Mouse (Mus musculus) thymus, adult 2 months (tissue): ENCODE data around the gene Mrm2. TPM values are rescaled to one million over a fixed set of nuclear protein-coding genes. Genes with fewer than 3 reads are reported as not detected.

Source experiments
- DNase-seq: peaks from one replicate; pipeline ENCODE4 v3.0.0; 2021
- H3K27ac ChIP-seq: fragments of 200-500 bp; 2 replicates; pipeline ENCODE4 v1.5.1; 2012; ENCODE audit warnings: low read length, control low read depth; ENCODE audit not compliant: control insufficient read depth, insufficient read depth
- H3K27me3 ChIP-seq: fragments of 200-500 bp; 2 replicates; pipeline ENCODE4 v1.6.1; 2012; ENCODE audit warnings: mild to moderate bottlenecking, low read length, moderate library complexity, mixed read lengths; ENCODE audit not compliant: control insufficient read depth, insufficient read depth
- H3K36me3 ChIP-seq: fragments of 200-500 bp; 2 replicates; pipeline ENCODE4 v1.6.1; 2012; ENCODE audit warnings: mild to moderate bottlenecking, low read length, moderate library complexity; ENCODE audit not compliant: control insufficient read depth, insufficient read depth
- H3K4me1 ChIP-seq: fragments of 200-500 bp; replicated peaks from 2 replicates; pipeline ENCODE4 v1.6.1; 2012; ENCODE audit warnings: low read length; ENCODE audit not compliant: control insufficient read depth, insufficient read depth
- H3K4me3 ChIP-seq: fragments of 200-500 bp; 2 replicates; pipeline ENCODE4 v1.5.1; 2012; ENCODE audit warnings: mild to moderate bottlenecking, low read length, control low read depth, moderate library complexity; ENCODE audit not compliant: control insufficient read depth, insufficient read depth
- CTCF ChIP-seq: fragments of 200-500 bp; IDR thresholded peaks from 2 replicates; pipeline ENCODE4 v1.5.1; 2012; ENCODE audit warnings: mild to moderate bottlenecking, control low read depth, low read length, moderate library complexity, borderline replicate concordance; ENCODE audit not compliant: control insufficient read depth, poor library complexity, insufficient read depth; ENCODE audit errors: extremely low read depth
- POLR2A ChIP-seq: fragments of 200-500 bp; IDR thresholded peaks from 2 replicates; pipeline ENCODE4 v1.6.1; 2012; ENCODE audit warnings: mild to moderate bottlenecking, low read length, control low read depth, moderate library complexity; ENCODE audit not compliant: control insufficient read depth, poor library complexity, insufficient read depth; ENCODE audit errors: extremely low read depth
- WGBS: fragments of 180-500 bp; shearing (Covaris S2); methylation state at CpG from one replicate; pipeline ENCODE4 v1.1.7; 2018; 5-methylcytosine and 5-hydroxymethylcytosine counted together
- polyA plus RNA-seq: library from polyadenylated mRNA; depleted of rRNA; stranded (reverse); fragments of >200 nt; gene quantifications from 2 replicates; pipeline ENCODE4 v1.2.3, GENCODE M21; 2012

Mrm2 gene
- polyA plus RNA-seq, 1 experiment = 9.0 TPM

DNA sequence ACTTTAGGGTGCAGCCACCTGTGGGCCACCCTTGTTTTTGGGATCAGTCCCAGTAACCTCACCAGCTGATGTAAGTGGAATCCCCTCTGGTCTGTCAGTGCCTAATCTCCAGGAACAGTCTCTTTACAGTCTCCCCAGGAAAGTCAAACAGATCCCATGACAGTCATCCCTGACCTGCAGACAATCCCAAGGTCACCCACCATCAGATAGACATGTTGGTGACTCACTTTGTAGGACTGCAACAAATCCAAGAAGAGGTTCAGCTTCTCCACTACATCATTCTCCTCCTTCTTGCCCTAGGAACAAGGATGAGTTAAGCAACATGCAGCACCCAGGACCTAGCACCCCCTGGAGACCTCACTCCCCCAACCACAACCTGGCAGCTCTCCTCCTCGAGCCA, 14.4 kb upstream of the Mrm2 start:
- H3K36me3 ChIP-seq = no peaks in the 10 kb centered on the region

DNA sequence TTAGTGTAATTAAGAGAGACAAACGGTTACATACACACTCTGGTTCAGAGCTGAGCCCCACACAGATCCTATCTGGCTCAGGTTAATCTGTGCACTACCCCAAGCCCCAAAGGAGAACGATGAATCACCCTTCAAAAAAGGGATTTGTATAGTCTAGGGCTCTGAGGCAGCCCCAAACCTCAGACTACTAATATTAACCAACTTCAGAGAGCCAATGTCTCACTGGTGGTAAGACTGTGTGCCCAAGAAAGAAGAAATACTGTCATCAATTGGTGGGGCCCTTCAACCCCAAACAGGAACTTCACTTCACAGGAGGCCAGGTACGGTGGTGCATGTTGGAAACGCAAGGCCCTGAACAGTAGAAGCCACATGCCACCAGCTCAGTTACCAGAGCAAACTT, 13.5 kb upstream of the Mrm2 start:
- 34% methylated on average over 4 of the region's 4 CpGs for WGBS
- Histone ChIP-seq H3K4me1 (peaks cover 8% of the 10 kb centered on the region), H3K27me3 (no peaks in the 10 kb centered on the region), H3K36me3 (no peaks in the 10 kb centered on the region), H3K4me3 (no peak overlapping the region), H3K27ac (no peak overlapping the region)
- no peak for DNase-seq
- TF ChIP-seq CTCF (no peak), POLR2A (no peak)

More for the DNA sequence above, 14.4 kb upstream of the Mrm2 start:
- H3K27me3 ChIP-seq = no peaks in the 10 kb centered on the region
- no peak overlapping the region for H3K4me3 ChIP-seq
- peaks cover 9% of the 10 kb centered on the region for H3K4me1 ChIP-seq
- WGBS = 50% methylated on average over 1 of the region's 1 CpGs
- no peak overlapping the region for H3K27ac ChIP-seq
- no peak for DNase-seq
- no peak for TF ChIP-seq CTCF
- TF ChIP-seq POLR2A = no peak

DNA sequence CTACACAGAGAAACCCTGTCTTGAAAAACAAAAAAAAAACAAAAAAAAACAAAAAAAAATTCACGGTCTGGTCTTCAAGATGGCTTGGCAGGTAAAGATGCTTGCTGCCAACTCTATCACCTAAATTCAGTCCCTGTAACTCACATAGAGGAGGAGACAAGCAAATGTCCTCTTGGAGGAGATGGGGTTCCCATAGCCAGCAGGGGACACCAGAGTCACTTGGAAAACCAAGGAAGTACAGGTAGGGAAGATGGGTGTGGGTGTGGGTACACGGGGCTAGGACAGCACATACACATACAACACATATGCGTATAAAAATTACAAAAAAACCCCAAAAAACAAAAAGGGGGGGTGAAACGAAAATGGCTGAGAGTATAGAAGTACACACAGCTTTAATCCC, 11.2 kb upstream of the Mrm2 start:
- 89% methylated on average over 4 of the region's 4 CpGs for WGBS
- Histone ChIP-seq H3K27me3 (no peaks in the 10 kb centered on the region), H3K36me3 (0 out of 2 replicates have a peak, but pooled peaks cover 8% of the 10 kb centered on the region), H3K4me3 (no peak overlapping the region), H3K4me1 (no peaks in the 10 kb centered on the region), H3K27ac (no peak overlapping the region)
- TF ChIP-seq POLR2A = no peak
- TF ChIP-seq CTCF = no peak
- DNase-seq = no peak

DNA sequence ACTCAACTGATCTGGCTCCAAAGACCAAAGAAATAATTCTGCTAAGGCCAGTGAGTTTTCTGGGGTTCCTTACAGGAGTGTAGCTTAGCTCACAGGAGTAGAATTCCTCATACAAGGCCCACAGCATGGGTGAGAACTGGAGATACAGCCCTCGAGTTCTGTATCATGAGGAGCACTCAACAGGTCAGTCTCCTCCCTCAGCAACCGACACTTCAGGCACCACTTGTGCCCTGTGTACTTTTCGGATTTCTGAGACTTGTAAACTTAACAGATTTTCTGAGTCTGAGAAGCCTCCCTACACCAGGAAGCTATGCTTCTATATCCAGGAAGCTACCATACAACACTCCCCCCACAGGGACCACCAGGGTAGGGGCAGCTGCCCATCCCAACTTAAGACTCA, 8.1 kb upstream of the Mrm2 start:
- Histone ChIP-seq H3K36me3 (0 out of 2 replicates have a peak, but pooled peaks cover 8% of the 10 kb centered on the region), H3K27me3 (no peaks in the 10 kb centered on the region), H3K4me1 (no peaks in the 10 kb centered on the region), H3K27ac (no peak overlapping the region), H3K4me3 (no peak overlapping the region)
- no peak for DNase-seq
- 95% methylated on average over 3 of the region's 3 CpGs for WGBS
- TF ChIP-seq CTCF = no peak
- no peak for TF ChIP-seq POLR2A

DNA sequence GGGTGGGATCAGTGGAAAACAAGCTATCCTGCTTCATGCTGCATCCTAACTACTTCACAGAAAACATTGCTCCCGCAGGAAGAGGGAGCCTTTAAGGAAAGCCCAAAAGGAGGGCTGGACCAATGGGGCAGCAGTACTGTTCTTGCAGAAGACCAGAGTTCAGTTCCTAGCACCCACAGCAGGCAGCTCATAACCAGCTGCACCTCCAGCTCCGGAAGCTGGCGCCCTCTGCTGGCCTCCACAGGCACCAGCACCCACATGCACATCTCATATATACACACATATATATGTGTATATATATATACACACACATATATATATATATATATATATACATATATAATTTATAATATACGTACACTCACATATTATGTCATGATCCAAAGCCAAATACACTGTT, 7.1 kb upstream of the Mrm2 start:
- TF ChIP-seq POLR2A (no peak), CTCF (no peak)
- 0 out of 2 replicates have a peak, but pooled peaks cover 8% of the 10 kb centered on the region for H3K36me3 ChIP-seq
- 96% methylated on average over 4 of the region's 4 CpGs for WGBS
- no peak overlapping the region for H3K4me3 ChIP-seq
- no peaks in the 10 kb centered on the region for H3K27me3 ChIP-seq
- H3K27ac ChIP-seq = no peak overlapping the region
- DNase-seq = no peak
- no peaks in the 10 kb centered on the region for H3K4me1 ChIP-seq

DNA sequence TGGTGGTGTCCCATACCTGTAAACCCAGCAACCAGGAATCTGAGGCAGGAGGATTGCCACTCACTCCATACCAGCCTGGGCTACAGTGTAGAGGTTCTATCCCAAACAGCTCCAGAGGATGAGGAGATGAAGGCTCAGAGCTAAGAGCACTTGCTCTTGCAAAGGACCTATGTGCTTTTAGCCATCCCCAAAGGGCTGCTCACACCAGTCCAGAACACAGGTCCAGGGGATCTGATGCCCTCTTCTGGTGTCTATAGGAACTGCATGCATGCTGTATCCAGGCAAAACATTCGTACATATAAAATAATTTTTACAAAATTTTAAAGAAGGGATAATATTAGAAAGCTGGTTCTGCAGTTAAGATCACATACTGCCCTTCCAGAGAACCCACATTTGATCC, 5.0 kb upstream of the Mrm2 start:
- Histone ChIP-seq H3K4me3 (no peak overlapping the region), H3K27me3 (no peaks in the 10 kb centered on the region), H3K36me3 (0 out of 2 replicates have a peak, but pooled peaks cover 8% of the 10 kb centered on the region), H3K4me1 (peaks cover 2% of the 10 kb centered on the region), H3K27ac (no peak overlapping the region)
- TF ChIP-seq POLR2A (no peak), CTCF (no peak)
- 82% methylated on average over 1 of the region's 1 CpGs for WGBS
- DNase-seq = peak; percentile 51

DNA sequence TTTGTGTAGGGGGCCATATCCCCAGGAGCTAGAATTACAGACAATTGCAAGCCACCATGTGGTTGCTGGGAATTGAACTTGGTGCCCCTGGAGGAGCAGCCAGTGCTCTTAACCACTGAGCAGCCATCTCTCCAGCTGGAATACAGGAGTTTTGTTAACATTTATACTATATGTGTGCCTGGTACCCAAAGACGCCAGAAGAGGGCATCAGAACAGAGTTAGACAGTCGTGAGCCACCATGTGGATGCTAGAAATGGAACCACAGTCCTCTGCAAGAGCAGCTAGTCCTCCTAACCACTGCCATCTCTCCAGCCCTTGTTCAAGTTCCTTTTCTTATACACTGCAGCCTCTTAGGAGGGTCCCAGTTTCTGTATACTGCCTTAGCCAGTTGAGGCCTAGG, 1.9 kb upstream of the Mrm2 start:
- H3K27me3 ChIP-seq = no peaks in the 10 kb centered on the region
- peaks cover 8% of the 10 kb centered on the region for H3K4me1 ChIP-seq
- no peak overlapping the region for H3K4me3 ChIP-seq
- TF ChIP-seq CTCF (no peak), POLR2A (no peak)
- 0 out of 2 replicates have a peak, but pooled peaks cover 7% of the 10 kb centered on the region for H3K36me3 ChIP-seq
- peak; percentile 24 for DNase-seq
- no peak overlapping the region for H3K27ac ChIP-seq
- WGBS = 30% methylated on average over 2 of the region's 2 CpGs
